Mouse (Mus musculus): Measurements from ENCODE around the gene Hoxc12. TPM values are rescaled to one million over a fixed set of nuclear protein-coding genes. Genes with fewer than 3 reads are reported as not detected.

The Hoxc12 gene
- polyA plus RNA-seq, 1 experiment from 2014 or later: not detected

DNA sequence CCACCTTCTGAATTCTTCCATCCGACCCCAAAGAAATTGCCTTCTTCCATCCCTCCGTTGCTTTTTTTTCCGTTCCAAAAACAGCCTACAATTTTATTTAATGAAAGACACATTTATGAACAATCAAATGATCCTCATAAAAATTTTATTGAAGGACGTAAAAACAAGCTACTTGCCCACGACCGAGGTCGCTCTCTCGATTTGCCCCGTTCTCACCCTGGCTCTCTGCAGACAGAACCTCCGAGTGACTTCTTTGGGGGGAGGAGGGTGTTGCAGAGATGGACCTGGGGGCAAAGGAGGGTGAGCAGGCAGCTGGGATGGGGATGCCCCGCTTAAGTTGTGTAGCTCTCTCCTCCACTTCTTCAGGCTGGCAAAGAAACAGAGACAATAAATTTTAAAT is 43.8 kb downstream of the Hoxc12 start:
- Histone ChIP-seq H3K27ac (no peak overlapping the region), H3K4me2 (no peak overlapping the region)
- 4% methylated on average over 11 of the region's 11 CpGs for WGBS (ENCODE audit: insufficient replicate concordance)

DNA sequence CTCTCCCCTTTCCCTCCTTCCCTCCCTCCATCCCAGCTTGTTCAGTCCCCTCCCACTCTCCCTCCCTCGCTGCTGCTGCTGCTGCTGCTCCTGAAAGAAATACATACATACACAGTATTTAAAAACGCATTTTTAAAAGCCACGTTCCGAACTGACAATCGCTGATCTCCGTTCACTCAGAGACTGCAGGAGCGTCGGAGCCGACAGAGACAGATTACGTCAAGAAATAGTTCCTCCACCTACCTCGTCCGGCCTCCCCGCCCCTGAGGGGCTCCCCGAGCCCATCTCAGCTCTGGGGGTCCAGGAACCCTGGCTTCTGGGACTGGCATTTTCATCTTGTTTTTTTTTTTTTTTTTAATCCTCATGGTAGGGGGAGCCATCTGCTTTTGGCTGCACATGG is 44.4 kb downstream of the Hoxc12 start:
- Histone ChIP-seq H3K27me3 (replicated peaks) (peaks cover 100% of the 10 kb centered on the region), H3K4me2 (peak overlapping the region; percentile 52), H3K4me3 (0 out of 2 replicates have a peak overlapping the region, but pooled peaks have one; percentile 32), H3K4me1 (0 out of 2 replicates have a peak, but pooled peaks cover 5% of the 10 kb centered on the region), H3K9ac (no peak overlapping the region), H3K36me3 (no peaks in the 10 kb centered on the region), H3K9me3 (replicated peaks) (no peaks in the 10 kb centered on the region), H3K27ac (no peak overlapping the region)
- no peak for ATAC-seq
- WGBS (ENCODE audit: insufficient replicate concordance): 5% methylated on average over 14 of the region's 14 CpGs

More for the DNA sequence above, 43.8 kb downstream of the Hoxc12 start:
- Histone ChIP-seq H3K4me3 (no peak overlapping the region), H3K4me1 (0 out of 2 replicates have a peak, but pooled peaks cover 5% of the 10 kb centered on the region), H3K9me3 (replicated peaks) (no peaks in the 10 kb centered on the region), H3K9ac (no peak overlapping the region), H3K27me3 (replicated peaks) (peaks cover 100% of the 10 kb centered on the region), H3K36me3 (no peaks in the 10 kb centered on the region)
- ATAC-seq: no peak

DNA sequence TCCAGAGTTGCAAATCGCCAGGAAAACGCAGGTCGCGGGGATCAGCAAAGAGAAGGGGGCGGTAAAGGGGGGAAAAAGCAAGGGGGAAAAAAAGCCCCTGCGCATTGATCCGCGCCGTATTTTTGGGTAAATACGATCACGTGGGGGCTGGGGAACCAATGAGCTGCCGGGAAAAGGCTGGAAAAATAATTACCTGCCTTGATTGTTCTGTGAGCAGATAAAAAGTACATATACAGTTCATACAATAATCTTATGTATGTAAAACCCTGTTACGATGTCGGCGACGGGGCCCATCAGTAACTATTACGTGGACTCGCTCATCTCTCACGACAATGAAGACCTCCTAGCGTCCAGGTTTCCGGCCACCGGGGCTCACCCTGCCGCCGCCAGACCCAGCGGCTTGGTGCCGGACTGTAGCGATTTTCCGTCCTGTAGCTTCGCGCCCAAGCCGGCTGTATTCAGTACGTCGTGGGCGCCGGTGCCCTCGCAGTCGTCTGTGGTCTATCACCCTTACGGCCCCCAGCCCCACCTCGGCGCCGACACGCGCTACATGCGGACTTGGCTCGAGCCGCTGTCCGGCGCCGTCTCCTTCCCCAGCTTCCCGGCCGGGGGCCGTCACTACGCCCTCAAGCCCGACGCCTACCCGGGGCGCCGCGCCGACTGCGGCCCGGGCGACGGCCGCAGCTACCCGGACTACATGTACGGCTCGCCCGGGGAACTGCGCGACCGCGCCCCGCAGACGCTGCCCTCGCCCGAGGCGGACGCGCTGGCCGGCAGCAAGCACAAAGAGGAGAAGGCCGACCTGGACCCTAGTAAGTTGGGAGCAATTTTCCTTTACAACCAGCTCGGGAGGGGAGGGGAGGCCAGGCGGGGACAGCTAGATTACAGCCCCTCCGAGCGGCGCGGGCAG is 45.1 kb downstream of the Hoxc12 start:
- Histone ChIP-seq H3K9ac (0 out of 2 replicates have a peak overlapping the region, but pooled peaks have one; percentile 12), H3K36me3 (no peaks in the 10 kb centered on the region), H3K9me3 (replicated peaks) (no peaks in the 10 kb centered on the region), H3K4me2 (peak overlapping the region; percentile 52), H3K27me3 (replicated peaks) (peaks cover 100% of the 10 kb centered on the region), H3K4me3 (peak overlapping the region; percentile 32), H3K4me1 (0 out of 2 replicates have a peak, but pooled peaks cover 5% of the 10 kb centered on the region), H3K27ac (no peak overlapping the region)
- ATAC-seq: no peak
- 2% methylated on average over 88 of the region's 88 CpGs for WGBS (ENCODE audit: insufficient replicate concordance)

DNA sequence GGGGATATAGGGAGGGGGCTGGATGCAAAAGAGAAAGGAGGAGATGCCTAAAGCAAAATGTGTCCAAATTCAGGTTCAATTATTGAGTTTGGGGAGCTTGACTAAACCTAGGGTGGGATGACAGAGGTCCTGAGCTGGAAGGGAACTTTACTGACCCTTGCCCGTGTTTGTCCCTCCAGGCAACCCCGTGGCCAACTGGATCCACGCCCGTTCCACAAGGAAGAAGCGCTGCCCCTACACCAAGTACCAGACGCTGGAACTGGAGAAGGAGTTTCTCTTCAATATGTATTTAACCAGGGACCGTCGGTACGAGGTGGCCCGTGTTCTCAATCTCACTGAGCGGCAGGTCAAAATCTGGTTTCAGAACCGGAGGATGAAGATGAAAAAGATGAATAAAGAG is 47.2 kb downstream of the Hoxc12 start:
- WGBS (ENCODE audit: insufficient replicate concordance): 2% methylated on average over 12 of the region's 12 CpGs

DNA sequence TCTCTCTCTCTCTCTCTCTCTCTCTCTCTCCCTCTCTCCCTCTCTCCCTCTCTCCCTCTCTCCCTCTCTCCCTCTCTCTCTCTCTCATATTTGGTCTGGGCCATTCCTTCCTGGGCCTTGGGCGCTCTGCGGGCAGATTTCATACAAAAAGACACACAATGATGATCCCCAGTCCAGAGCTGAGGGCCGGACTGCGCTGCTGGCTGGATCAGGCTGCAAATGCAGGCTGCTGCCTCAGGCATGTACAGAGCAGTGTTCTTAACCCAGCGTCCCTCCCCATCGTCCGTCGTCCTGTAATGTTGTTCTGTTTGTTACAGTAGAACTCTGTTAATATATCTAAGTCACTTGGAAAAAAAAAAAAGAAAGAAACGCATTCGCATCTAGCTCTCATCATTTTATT is 48.0 kb downstream of the Hoxc12 start:
- Histone ChIP-seq H3K27ac (no peak overlapping the region), H3K9me3 (replicated peaks) (no peaks in the 10 kb centered on the region), H3K4me3 (no peak overlapping the region), H3K27me3 (replicated peaks) (peaks cover 100% of the 10 kb centered on the region), H3K4me1 (0 out of 2 replicates have a peak, but pooled peaks cover 5% of the 10 kb centered on the region), H3K4me2 (no peak overlapping the region), H3K36me3 (no peaks in the 10 kb centered on the region), H3K9ac (no peak overlapping the region)
- no peak for ATAC-seq
- 3% methylated on average over 10 of the region's 10 CpGs for WGBS (ENCODE audit: insufficient replicate concordance)

More for the DNA sequence above, 47.2 kb downstream of the Hoxc12 start:
- H3K4me3 ChIP-seq: no peak overlapping the region
- peaks cover 100% of the 10 kb centered on the region for H3K27me3 ChIP-seq (replicated peaks)
- 0 out of 2 replicates have a peak, but pooled peaks cover 5% of the 10 kb centered on the region for H3K4me1 ChIP-seq
- H3K36me3 ChIP-seq: no peaks in the 10 kb centered on the region
- no peak overlapping the region for H3K9ac ChIP-seq
- no peak overlapping the region for H3K27ac ChIP-seq
- H3K4me2 ChIP-seq: no peak overlapping the region
- no peaks in the 10 kb centered on the region for H3K9me3 ChIP-seq (replicated peaks)
- ATAC-seq: no peak

DNA sequence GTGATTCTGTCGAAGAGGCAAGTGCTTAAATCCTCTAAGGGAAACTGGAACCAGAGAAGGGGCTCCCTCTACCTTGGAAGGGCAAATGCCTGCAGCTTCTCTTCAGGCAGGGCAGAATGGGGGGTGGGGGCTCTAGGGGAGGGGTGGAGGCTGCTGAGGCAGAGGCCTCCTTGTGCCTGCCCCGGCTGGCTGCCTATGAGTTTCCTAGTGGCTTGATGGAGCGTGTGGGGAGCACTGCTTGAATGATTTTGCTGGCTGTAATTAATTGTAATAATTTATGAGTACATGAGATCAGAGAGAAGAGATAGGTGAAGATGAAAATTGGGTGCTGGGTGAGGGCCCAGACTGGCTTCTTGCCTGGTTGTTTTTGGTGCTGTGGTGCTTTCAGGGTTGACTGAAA is 48.4 kb downstream of the Hoxc12 start:
- H3K9ac ChIP-seq: no peak overlapping the region

DNA sequence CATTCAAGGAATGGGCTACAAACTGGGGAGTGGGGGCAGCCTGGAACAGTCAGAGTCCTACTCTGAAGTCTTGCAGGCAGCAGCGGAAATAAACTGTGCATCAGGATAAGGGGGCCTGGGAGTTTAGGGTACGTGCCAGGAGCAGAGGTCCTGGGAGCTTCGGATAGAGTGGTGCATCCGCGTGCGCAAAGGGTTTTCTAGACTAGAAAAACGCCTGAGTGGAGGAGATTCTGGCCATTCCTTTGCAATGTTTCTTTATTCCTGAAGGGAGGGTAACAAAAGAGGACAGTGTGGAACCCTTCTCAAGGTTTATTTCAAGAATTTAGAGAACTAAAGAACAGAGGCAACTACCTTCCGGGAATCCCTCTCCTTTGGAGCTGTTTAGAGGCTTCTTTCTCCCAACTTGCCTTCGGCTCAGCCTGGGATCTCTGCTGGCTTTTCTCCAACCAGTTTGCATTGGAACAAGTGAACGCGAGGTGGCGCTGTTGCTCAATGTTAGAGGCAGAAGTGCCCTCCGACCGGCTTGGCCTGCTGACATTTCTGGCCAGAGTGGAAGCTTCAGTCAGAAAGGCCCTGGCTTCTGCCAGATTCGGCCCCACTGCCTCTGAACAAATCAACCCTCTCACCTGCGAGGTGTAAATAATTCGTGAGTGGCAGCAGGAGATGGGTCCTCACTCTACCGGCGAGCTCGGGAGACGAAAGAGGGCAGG is 50.7 kb downstream of the Hoxc12 start:
- no peaks in the 10 kb centered on the region for H3K36me3 ChIP-seq
- no peak for ATAC-seq

More for the DNA sequence above, 48.4 kb downstream of the Hoxc12 start:
- Histone ChIP-seq H3K27me3 (replicated peaks) (peaks cover 100% of the 10 kb centered on the region), H3K4me3 (no peak overlapping the region), H3K9me3 (replicated peaks) (no peaks in the 10 kb centered on the region), H3K4me2 (no peak overlapping the region), H3K36me3 (no peaks in the 10 kb centered on the region), H3K27ac (no peak overlapping the region), H3K4me1 (0 out of 2 replicates have a peak, but pooled peaks cover 5% of the 10 kb centered on the region)
- 3% methylated on average over 3 of the region's 3 CpGs for WGBS (ENCODE audit: insufficient replicate concordance)
- no peak for ATAC-seq

DNA sequence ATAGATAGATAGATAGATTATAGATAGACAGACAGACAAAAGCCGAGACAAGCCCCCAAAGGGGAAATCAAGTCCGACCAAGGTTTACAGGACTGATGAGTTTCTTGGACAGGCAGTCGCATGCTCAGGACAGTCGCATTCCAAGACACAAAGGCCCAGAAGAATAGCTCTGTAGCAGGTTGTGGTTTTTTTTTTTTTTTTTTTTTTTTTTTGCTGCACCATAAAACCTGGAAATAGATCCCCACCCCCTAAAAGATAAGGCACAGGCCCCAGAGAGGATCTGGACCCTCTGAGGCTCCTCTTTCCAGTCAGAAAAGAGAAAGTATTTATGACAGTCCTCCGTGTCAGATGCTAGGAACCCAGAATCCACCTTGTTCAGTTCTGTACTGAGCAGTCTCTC is 51.5 kb downstream of the Hoxc12 start:
- H3K36me3 ChIP-seq: no peaks in the 10 kb centered on the region
- H3K9ac ChIP-seq: no peak overlapping the region
- no peak overlapping the region for H3K27ac ChIP-seq
- H3K9me3 ChIP-seq (replicated peaks): no peaks in the 10 kb centered on the region
- no peak overlapping the region for H3K4me2 ChIP-seq
- 16% methylated on average over 5 of the region's 5 CpGs for WGBS (ENCODE audit: insufficient replicate concordance)
- H3K4me1 ChIP-seq: 0 out of 2 replicates have a peak, but pooled peaks cover 4% of the 10 kb centered on the region
- ATAC-seq: no peak
- peaks cover 100% of the 10 kb centered on the region for H3K27me3 ChIP-seq (replicated peaks)
- H3K4me3 ChIP-seq: no peak overlapping the region

More for the DNA sequence above, 50.7 kb downstream of the Hoxc12 start:
- Histone ChIP-seq H3K4me1 (0 out of 2 replicates have a peak, but pooled peaks cover 4% of the 10 kb centered on the region), H3K4me3 (no peak overlapping the region), H3K9me3 (replicated peaks) (no peaks in the 10 kb centered on the region), H3K27me3 (replicated peaks) (peaks cover 100% of the 10 kb centered on the region), H3K4me2 (no peak overlapping the region), H3K9ac (no peak overlapping the region), H3K27ac (no peak overlapping the region)
- 4% methylated on average over 21 of the region's 21 CpGs for WGBS (ENCODE audit: insufficient replicate concordance)

Small RNAs within 50 kb of the gene (microRNA-seq; reads per million reads assigned to microRNA genes)
- gene Mir196a-2: 36.9 reads per million, percentile 39 among the genes with 10 or more reads in this experiment

Other genes starting within 250 kb of the Hoxc12 start
- gene Calcoco1, start 214.6 kb upstream of the Hoxc12 start, polyA plus RNA-seq (2016; fragmentation: Nextera tagmentation; extraction: Ambion mirVana): 8.7 and 10.3 TPM in 2 replicates
- gene Hoxc13, start 15.7 kb upstream of the Hoxc12 start, polyA plus RNA-seq (2016; fragmentation: Nextera tagmentation; extraction: Ambion mirVana): not detected in 2 replicates
- gene Hoxc11, start 17.7 kb downstream of the Hoxc12 start, polyA plus RNA-seq (2016; fragmentation: Nextera tagmentation; extraction: Ambion mirVana): not detected in 2 replicates
- gene Hoxc10, start 30.0 kb downstream of the Hoxc12 start, polyA plus RNA-seq (2016; fragmentation: Nextera tagmentation; extraction: Ambion mirVana): not detected in 2 replicates
- gene Hoxc5, start 30.7 kb downstream of the Hoxc12 start, polyA plus RNA-seq (2016; fragmentation: Nextera tagmentation; extraction: Ambion mirVana): 0.92 and 1.2 TPM in 2 replicates
- gene Hoxc9, start 39.7 kb downstream of the Hoxc12 start, polyA plus RNA-seq (2016; fragmentation: Nextera tagmentation; extraction: Ambion mirVana): 0.07 TPM in 1 of 2 replicates, not detected in the other
- 0.08 and 0.22 TPM in 2 replicates for gene Hoxc8, start 53.9 kb downstream of the Hoxc12 start, polyA plus RNA-seq (2016; fragmentation: Nextera tagmentation; extraction: Ambion mirVana)
- 0.17 and 0.19 TPM in 2 replicates for gene Hoxc6, start 61.5 kb downstream of the Hoxc12 start, polyA plus RNA-seq (2016; fragmentation: Nextera tagmentation; extraction: Ambion mirVana)
- 1.3 and 1.9 TPM in 2 replicates for gene Hoxc4, start 82.2 kb downstream of the Hoxc12 start, polyA plus RNA-seq (2016; fragmentation: Nextera tagmentation; extraction: Ambion mirVana)
- 6.7 and 7.8 TPM in 2 replicates for gene Smug1, start 230.3 kb downstream of the Hoxc12 start, polyA plus RNA-seq (2016; fragmentation: Nextera tagmentation; extraction: Ambion mirVana)